Mouse (Mus musculus): ENCODE measurements at regions not wholly inside any gene's neighbourhood (a gene's known extent, or its start where the extent isn't known, plus 50 kb on each side); places are given as distances from the start of the nearest gene placed in this dataset.

- no peak for DNase-seq (ENCODE audit: low read depth, low spot score)
Measured at GRCm38 (mm10) chr5:79131443-79132308, 1723.8 kb upstream of the Igfbp7 start.

- DNase-seq (ENCODE audit: low read depth, low spot score), result no peak
Measured at GRCm38 (mm10) chr5:79083170-79083569, 1675.3 kb upstream of the Igfbp7 start.

- DNase-seq (ENCODE audit: low read depth, low spot score), result peak; percentile 40
Measured at GRCm38 (mm10) chr5:79059805-79060204, 1652.0 kb upstream of the Igfbp7 start.

Measured in mesoderm, embryonic 11.5 days (tissue).